Mouse (Mus musculus): Measurements from ENCODE around the gene Pik3cb.

GRCm38 (mm10) chr9:99097668-99098067 is 42.8 kb downstream of the Pik3cb start:
- TF ChIP-seq CTCF (conservative IDR thresholded peaks at IDR 0.05; ENCODE audit: insufficient read depth, insufficient read length, low read depth, low read length) (no peak), POLR2A (IDR thresholded peaks at IDR 0.05; ENCODE audit: low read depth, low read length) (no peak)

All from kidney, adult 2 months (tissue).